ENCODE assay signal across 17 mouse cellular contexts in the genomic region with DNA sequence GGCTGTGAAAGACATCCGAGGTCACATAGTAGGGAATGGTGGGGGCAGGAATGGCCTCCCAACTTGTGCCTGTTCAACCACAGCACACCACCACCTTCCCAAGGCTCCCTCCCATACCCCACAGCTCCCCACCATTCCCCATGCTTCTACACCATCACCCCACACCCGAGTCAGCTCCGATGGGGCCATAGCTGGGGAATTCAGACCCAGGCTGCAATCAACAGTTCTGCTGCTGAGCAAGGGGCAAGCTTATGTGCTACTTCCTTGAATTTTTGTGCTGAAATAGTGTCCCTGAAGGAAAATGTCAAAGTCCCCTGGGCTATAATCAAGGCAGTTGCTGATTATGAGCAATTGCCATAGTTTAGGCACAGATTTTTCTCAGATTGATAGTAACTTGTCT. TPM values are rescaled to one million over a fixed set of nuclear protein-coding genes. Genes with fewer than 3 reads are reported as not detected.
DNase-seq lines count a peak whose midpoint lies in the region; ATAC-seq and TF ChIP-seq lines count a peak whose summit lies in the region.
"Had no signal": no experiment of that assay in that cellular context is flagged by ENCODE, and none has a peak within 500 bp of the region (broad histone marks: within the 10 kb centered on the region; RNA-seq: fewer than 3 reads in every experiment).

No protein-coding gene starts in this region.

- TF ChIP-seq CTCF in intestine, postnatal 0 days (IDR thresholded peaks at IDR 0.05; ENCODE audit: low read depth), result no peak

- peak; percentile 90 for ATAC-seq in intestine, embryonic 15.5 days
- peak; percentile 81 for ATAC-seq in intestine, postnatal 0 days
- no peak for ATAC-seq in hindbrain, embryonic 13.5 days (ENCODE audit: low FRiP score)
- ATAC-seq: activated CD4-positive, CD25-positive, alpha-beta regulatory T cell, adult 4 months; forebrain, embryonic 13.5 days; forebrain, embryonic 15.5 days; forebrain, postnatal 0 days; Patski had no signal

- WGBS in intestine, embryonic 15.5 days, result 62% methylated on average over 3 of the region's 3 CpGs
- WGBS in intestine, postnatal 0 days, result 26% methylated on average over 3 of the region's 3 CpGs
- WGBS in hindbrain, embryonic 13.5 days, result 88% methylated on average over 3 of the region's 3 CpGs

- no peak overlapping the region for H3K9ac ChIP-seq in intestine, embryonic 15.5 days
- H3K9ac ChIP-seq in intestine, postnatal 0 days (ENCODE audit: low read depth, low read length), result no peak overlapping the region
- H3K9ac ChIP-seq in hindbrain, embryonic 13.5 days, result no peak overlapping the region
- H3K9ac ChIP-seq: embryonic facial prominence, embryonic 12.5 days; forebrain, embryonic 13.5 days; forebrain, embryonic 15.5 days; forebrain, postnatal 0 days had no signal

- 0 out of 2 replicates have a peak, but pooled peaks cover 2% of the 10 kb centered on the region for H3K4me1 ChIP-seq in intestine, embryonic 15.5 days (replicated peaks)
- 0 out of 2 replicates have a peak, but pooled peaks cover 5% of the 10 kb centered on the region for H3K4me1 ChIP-seq in intestine, postnatal 0 days (replicated peaks; ENCODE audit: control insufficient read depth, insufficient read depth, low read length)
- H3K4me1 ChIP-seq in hindbrain, embryonic 13.5 days (replicated peaks), result no peaks in the 10 kb centered on the region
- H3K4me1 ChIP-seq: forebrain, embryonic 13.5 days; forebrain, embryonic 15.5 days had no signal

- DNase-seq in cerebellum, adult 11 months, result no peak
- DNase-seq in natural killer cell, adult 2 months (ENCODE audit: low spot score in 2 of 2), result no peak
- DNase-seq: adrenal gland, adult 8-10 months; adrenal gland, postnatal 36 days; cerebellum, adult 2 months; cerebellum, adult 9-10 months; cerebellum, postnatal 25 days; forebrain, postnatal 0 days had no signal

- H3K9me3 ChIP-seq in intestine, embryonic 15.5 days, result no peaks in the 10 kb centered on the region
- H3K9me3 ChIP-seq in intestine, postnatal 0 days (ENCODE audit: control insufficient read depth), result no peaks in the 10 kb centered on the region
- no peaks in the 10 kb centered on the region for H3K9me3 ChIP-seq in hindbrain, embryonic 13.5 days
- H3K9me3 ChIP-seq: embryonic facial prominence, embryonic 10.5 days; embryonic facial prominence, embryonic 12.5 days; forebrain, embryonic 13.5 days; forebrain, embryonic 15.5 days had no signal

- peak overlapping the region; percentile 83 for H3K27ac ChIP-seq in intestine, embryonic 15.5 days
- peak overlapping the region; percentile 91 for H3K27ac ChIP-seq in intestine, postnatal 0 days (ENCODE audit: low read depth, low read length)
- H3K27ac ChIP-seq in hindbrain, embryonic 13.5 days, result no peak overlapping the region
- H3K27ac ChIP-seq: embryonic facial prominence, embryonic 10.5 days; embryonic facial prominence, embryonic 12.5 days; forebrain, embryonic 13.5 days; forebrain, embryonic 15.5 days had no signal

- H3K27me3 ChIP-seq in intestine, embryonic 15.5 days (replicated peaks), result no peaks in the 10 kb centered on the region
- H3K27me3 ChIP-seq in intestine, postnatal 0 days (replicated peaks; ENCODE audit: control insufficient read depth, insufficient read depth, low read length), result no peaks in the 10 kb centered on the region
- H3K27me3 ChIP-seq in hindbrain, embryonic 13.5 days, result no peaks in the 10 kb centered on the region
- H3K27me3 ChIP-seq: embryonic facial prominence, embryonic 12.5 days; forebrain, embryonic 13.5 days; forebrain, embryonic 15.5 days; Patski had no signal

- H3K4me2 ChIP-seq in intestine, embryonic 15.5 days (replicated peaks), result 0 out of 2 replicates have a peak overlapping the region, but pooled peaks have one; percentile 15
- H3K4me2 ChIP-seq in intestine, postnatal 0 days (replicated peaks; ENCODE audit: low read depth), result no peak overlapping the region
- no peak overlapping the region for H3K4me2 ChIP-seq in hindbrain, embryonic 13.5 days
- H3K4me2 ChIP-seq: embryonic facial prominence, embryonic 12.5 days; forebrain, embryonic 13.5 days; forebrain, embryonic 15.5 days had no signal

- H3K4me3 ChIP-seq in intestine, embryonic 15.5 days (replicated peaks), result no peak overlapping the region
- H3K4me3 ChIP-seq in intestine, postnatal 0 days (ENCODE audit: low read depth, low read length), result no peak overlapping the region
- no peak overlapping the region for H3K4me3 ChIP-seq in hindbrain, embryonic 13.5 days
- H3K4me3 ChIP-seq: embryonic facial prominence, embryonic 10.5 days; embryonic facial prominence, embryonic 12.5 days; forebrain, embryonic 13.5 days; forebrain, embryonic 15.5 days had no signal

- no peaks in the 10 kb centered on the region for H3K36me3 ChIP-seq in intestine, embryonic 15.5 days
- H3K36me3 ChIP-seq in intestine, postnatal 0 days (ENCODE audit: control insufficient read depth, insufficient read depth), result no peaks in the 10 kb centered on the region
- peaks cover 18% of the 10 kb centered on the region for H3K36me3 ChIP-seq in hindbrain, embryonic 13.5 days
- H3K36me3 ChIP-seq: embryonic facial prominence, embryonic 10.5 days; embryonic facial prominence, embryonic 12.5 days had no signal

RNA-seq across cellular contexts. Expression of gene Tspyl3, which starts 6.7 kb away (rescaled TPM):
- polyA plus RNA-seq in intestine, embryonic 15.5 days (2015; fragmentation: Nextera tagmentation; extraction: Ambion mirVana), result 10.3 and 11.4 TPM in 2 replicates
- 3.5 and 3.6 TPM in 2 replicates for polyA plus RNA-seq in intestine, postnatal 0 days (2015; fragmentation: Nextera tagmentation; extraction: Ambion mirVana)
- polyA plus RNA-seq in hindbrain, embryonic 13.5 days (2015; fragmentation: Nextera tagmentation; extraction: Ambion mirVana), result 25.7 and 28.6 TPM in 2 replicates

RNA-seq across cellular contexts. Expression of gene Plagl2, which starts 22.7 kb away (rescaled TPM):
- 46.8 and 48.0 TPM in 2 replicates for polyA plus RNA-seq in intestine, embryonic 15.5 days (2015; fragmentation: Nextera tagmentation; extraction: Ambion mirVana)
- polyA plus RNA-seq in intestine, postnatal 0 days (2015; fragmentation: Nextera tagmentation; extraction: Ambion mirVana), result 54.4 and 55.4 TPM in 2 replicates
- polyA plus RNA-seq in hindbrain, embryonic 13.5 days (2015; fragmentation: Nextera tagmentation; extraction: Ambion mirVana), result 7.2 and 8.1 TPM in 2 replicates

RNA-seq across cellular contexts. Expression of gene Pofut1, which starts 22.8 kb away (rescaled TPM):
- 11.7 and 12.1 TPM in 2 replicates for polyA plus RNA-seq in intestine, embryonic 15.5 days (2015; fragmentation: Nextera tagmentation; extraction: Ambion mirVana)
- polyA plus RNA-seq in intestine, postnatal 0 days (2015; fragmentation: Nextera tagmentation; extraction: Ambion mirVana), result 7.5 and 10.5 TPM in 2 replicates
- polyA plus RNA-seq in hindbrain, embryonic 13.5 days (2015; fragmentation: Nextera tagmentation; extraction: Ambion mirVana), result 5.5 and 6.3 TPM in 2 replicates

RNA-seq across cellular contexts. Expression of gene Tm9sf4, which starts 57.4 kb away (rescaled TPM):
- 82.5 and 84.9 TPM in 2 replicates for polyA plus RNA-seq in intestine, embryonic 15.5 days (2015; fragmentation: Nextera tagmentation; extraction: Ambion mirVana)
- 64.7 and 68.3 TPM in 2 replicates for polyA plus RNA-seq in intestine, postnatal 0 days (2015; fragmentation: Nextera tagmentation; extraction: Ambion mirVana)
- polyA plus RNA-seq in hindbrain, embryonic 13.5 days (2015; fragmentation: Nextera tagmentation; extraction: Ambion mirVana), result 77.2 and 79.3 TPM in 2 replicates
